Mouse (Mus musculus) limb, embryonic 10.5 days (tissue): ENCODE data around the gene B430306N03Rik. TPM values are rescaled to one million over a fixed set of nuclear protein-coding genes. Genes with fewer than 3 reads are reported as not detected.

Experiments
- DNase-seq: peaks from one replicate; pipeline ENCODE4 v3.0.0-alpha.2; 2017; ENCODE audit warnings: low spot score
- H3K27ac ChIP-seq: fragments of 300-500 bp; sonication (generic); 2 replicates; pipeline ENCODE4 v1.5.1; 2016; ENCODE audit warnings: mild to moderate bottlenecking
- H3K27me3 ChIP-seq: fragments of 300-500 bp; sonication (generic); 2 replicates; pipeline ENCODE4 v1.6.1; 2016; ENCODE audit warnings: low read depth, mild to moderate bottlenecking; ENCODE audit not compliant: poor library complexity, severe bottlenecking
- H3K36me3 ChIP-seq: fragments of 300-500 bp; sonication (generic); 2 replicates; pipeline ENCODE4 v1.6.1; 2016; ENCODE audit warnings: mild to moderate bottlenecking, moderate library complexity
- H3K4me1 ChIP-seq: fragments of 300-500 bp; sonication (generic); 2 replicates; pipeline ENCODE4 v1.6.1; 2016
- H3K4me3 ChIP-seq: fragments of 300-500 bp; sonication (generic); 2 replicates; pipeline ENCODE4 v1.5.1; 2016; ENCODE audit warnings: mild to moderate bottlenecking, moderate library complexity
- H3K9me3 ChIP-seq: fragments of 300-500 bp; sonication (generic); replicated peaks from 2 replicates; pipeline ENCODE4 v1.6.1; 2016; ENCODE audit warnings: mild to moderate bottlenecking
- WGBS: fragments of 180-500 bp; shearing (Covaris S2); methylation state at CpG from one replicate; pipeline ENCODE4 v1.1.7; 2016; 5-methylcytosine and 5-hydroxymethylcytosine counted together
- polyA plus RNA-seq: library from polyadenylated mRNA; unstranded; fragments of >200 nt; fragmentation: Nextera tagmentation; extraction: Ambion mirVana; gene quantifications from 2 replicates; pipeline ENCODE4 v1.2.1, GENCODE M21; 2016

The B430306N03Rik gene
- polyA plus RNA-seq, 1 experiment from 2014 or later = not detected

GRCm38 (mm10) chr17:48280943-48281738, 34.8 kb upstream of the B430306N03Rik start:
- peak overlapping the region; percentile 39 for H3K4me3 ChIP-seq
- peaks cover 16% of the 10 kb centered on the region for H3K4me1 ChIP-seq
- H3K9me3 ChIP-seq = no peaks in the 10 kb centered on the region
- no peaks in the 10 kb centered on the region for H3K27me3 ChIP-seq
- DNase-seq = peak; percentile 57
- peak overlapping the region; percentile 90 for H3K27ac ChIP-seq
- 41% methylated on average over 18 of the region's 18 CpGs for WGBS
- no peaks in the 10 kb centered on the region for H3K36me3 ChIP-seq

GRCm38 (mm10) chr17:48281739-48282085, 34.2 kb upstream of the B430306N03Rik start:
- peak; percentile 52 for DNase-seq
- no peaks in the 10 kb centered on the region for H3K27me3 ChIP-seq
- no peaks in the 10 kb centered on the region for H3K9me3 ChIP-seq
- H3K4me3 ChIP-seq = peak overlapping the region; percentile 39
- WGBS = 6% methylated on average over 3 of the region's 3 CpGs
- H3K4me1 ChIP-seq = peaks cover 16% of the 10 kb centered on the region
- no peaks in the 10 kb centered on the region for H3K36me3 ChIP-seq
- peak overlapping the region; percentile 90 for H3K27ac ChIP-seq

GRCm38 (mm10) chr17:48286765-48287164, 29.2 kb upstream of the B430306N03Rik start:
- H3K27ac ChIP-seq = no peak overlapping the region
- DNase-seq = no peak
- H3K9me3 ChIP-seq = no peaks in the 10 kb centered on the region
- H3K36me3 ChIP-seq = no peaks in the 10 kb centered on the region
- WGBS = 48% methylated on average over 1 of the region's 1 CpGs
- no peaks in the 10 kb centered on the region for H3K27me3 ChIP-seq
- H3K4me3 ChIP-seq = no peak overlapping the region
- peaks cover 5% of the 10 kb centered on the region; the same call in 1 of the 2 replicates for H3K4me1 ChIP-seq

GRCm38 (mm10) chr17:48287276-48287675, 28.7 kb upstream of the B430306N03Rik start:
- Histone ChIP-seq H3K9me3 (no peaks in the 10 kb centered on the region), H3K36me3 (no peaks in the 10 kb centered on the region), H3K4me3 (no peak overlapping the region), H3K27ac (no peak overlapping the region), H3K4me1 (0 out of 2 replicates have a peak, but pooled peaks cover 3% of the 10 kb centered on the region), H3K27me3 (no peaks in the 10 kb centered on the region)
- DNase-seq = no peak
- 66% methylated on average over 2 of the region's 2 CpGs for WGBS

- Histone ChIP-seq H3K36me3 (no peaks in the 10 kb centered on the region), H3K27me3 (no peaks in the 10 kb centered on the region), H3K4me1 (no peaks in the 10 kb centered on the region), H3K4me3 (no peak overlapping the region), H3K27ac (no peak overlapping the region), H3K9me3 (no peaks in the 10 kb centered on the region)
- WGBS = 85% methylated on average over 5 of the region's 5 CpGs
- no peak for DNase-seq
These were observed 22.3 kb upstream of the B430306N03Rik start for GRCm38 (mm10) chr17:48293500-48294194.

GRCm38 (mm10) chr17:48299203-48299602, 16.7 kb upstream of the B430306N03Rik start, which contains the start of gene Treml2:
Gene Treml2 (plus strand): TSS chr17:48299498.
- Histone ChIP-seq H3K27ac (0 out of 2 replicates have a peak within 1 kb of the TSS, but pooled peaks have one; percentile 16), H3K36me3 (no peaks in the 10 kb centered on the region), H3K4me1 (peaks cover 11% of the 10 kb centered on the region), H3K9me3 (no peaks in the 10 kb centered on the region), H3K4me3 (no peak within 1 kb of the TSS; the same call in 1 of the 2 replicates), H3K27me3 (no peaks in the 10 kb centered on the region)
- 33% methylated on average over 3 of the region's 4 CpGs for WGBS
- DNase-seq = no peak

- Histone ChIP-seq H3K27me3 (no peaks in the 10 kb centered on the region), H3K36me3 (no peaks in the 10 kb centered on the region), H3K4me1 (peaks cover 11% of the 10 kb centered on the region), H3K4me3 (no peak overlapping the region), H3K27ac (0 out of 2 replicates have a peak overlapping the region, but pooled peaks have one; percentile 16), H3K9me3 (no peaks in the 10 kb centered on the region)
- DNase-seq = no peak
- WGBS = 50% methylated on average over 7 of the region's 7 CpGs
These were observed 16.2 kb upstream of the B430306N03Rik start for GRCm38 (mm10) chr17:48299756-48300155.

GRCm38 (mm10) chr17:48300199-48300598, 15.7 kb upstream of the B430306N03Rik start:
- Histone ChIP-seq H3K9me3 (no peaks in the 10 kb centered on the region), H3K27ac (peak overlapping the region; percentile 16; the same call in 1 of the 2 replicates), H3K4me1 (peaks cover 11% of the 10 kb centered on the region), H3K4me3 (no peak overlapping the region; the same call in 1 of the 2 replicates), H3K36me3 (no peaks in the 10 kb centered on the region), H3K27me3 (no peaks in the 10 kb centered on the region)
- no peak for DNase-seq
- WGBS = 68% methylated on average over 7 of the region's 7 CpGs

GRCm38 (mm10) chr17:48300861-48301260, 15.1 kb upstream of the B430306N03Rik start:
- Histone ChIP-seq H3K36me3 (no peaks in the 10 kb centered on the region), H3K9me3 (no peaks in the 10 kb centered on the region), H3K4me1 (peaks cover 11% of the 10 kb centered on the region), H3K4me3 (no peak overlapping the region), H3K27ac (peak overlapping the region; percentile 34; the same call in 1 of the 2 replicates), H3K27me3 (no peaks in the 10 kb centered on the region)
- WGBS = 80% methylated on average over 9 of the region's 9 CpGs
- DNase-seq = no peak

- no peaks in the 10 kb centered on the region for H3K9me3 ChIP-seq
- no peak overlapping the region for H3K27ac ChIP-seq
- H3K4me1 ChIP-seq = peaks cover 11% of the 10 kb centered on the region
- no peaks in the 10 kb centered on the region for H3K36me3 ChIP-seq
- no peak overlapping the region for H3K4me3 ChIP-seq
- no peaks in the 10 kb centered on the region for H3K27me3 ChIP-seq
- no peak for DNase-seq
- WGBS = 90% methylated on average over 5 of the region's 5 CpGs
These were observed 14.1 kb upstream of the B430306N03Rik start for GRCm38 (mm10) chr17:48301792-48302191.

GRCm38 (mm10) chr17:48312124-48312523, 3.8 kb upstream of the B430306N03Rik start:
- no peaks in the 10 kb centered on the region for H3K27me3 ChIP-seq
- H3K36me3 ChIP-seq = no peaks in the 10 kb centered on the region
- H3K27ac ChIP-seq = no peak overlapping the region
- no peaks in the 10 kb centered on the region for H3K9me3 ChIP-seq
- no peaks in the 10 kb centered on the region for H3K4me1 ChIP-seq
- no peak overlapping the region for H3K4me3 ChIP-seq
- WGBS = 85% methylated on average over 2 of the region's 2 CpGs
- no peak for DNase-seq

- Histone ChIP-seq H3K4me3 (no peak overlapping the region), H3K27me3 (no peaks in the 10 kb centered on the region), H3K4me1 (no peaks in the 10 kb centered on the region), H3K9me3 (no peaks in the 10 kb centered on the region), H3K27ac (no peak overlapping the region), H3K36me3 (no peaks in the 10 kb centered on the region)
- no peak for DNase-seq
- 88% methylated on average over 1 of the region's 1 CpGs for WGBS
These were observed 2.7 kb downstream of the B430306N03Rik start for GRCm38 (mm10) chr17:48318686-48319085.

GRCm38 (mm10) chr17:48321279-48321678, 5.3 kb downstream of the B430306N03Rik start:
- Histone ChIP-seq H3K36me3 (no peaks in the 10 kb centered on the region), H3K4me3 (no peak overlapping the region), H3K9me3 (no peaks in the 10 kb centered on the region), H3K27ac (no peak overlapping the region), H3K4me1 (no peaks in the 10 kb centered on the region), H3K27me3 (no peaks in the 10 kb centered on the region)
- no peak for DNase-seq
- WGBS = 82% methylated on average over 2 of the region's 2 CpGs
